Mouse (Mus musculus) cerebellum, postnatal 4 days (tissue): ENCODE measurements around the gene Mettl1.
"Not testable (repeated sequence)": the region's sequence is repeated elsewhere in the genome, so short reads cannot be mapped to it uniquely, and the experiment has no call there.

Source experiments
- DNase-seq, 2 experiments: peaks; one replicate each; pipeline ENCODE4 v3.0.0; 2022; ENCODE audit warnings: low spot score in 2 of 2, mixed read lengths in 1 of 2

Gene Mettl1

GRCm38 (mm10) chr10:127047954-127048353, 6.7 kb downstream of the Mettl1 start, which contains the start of gene Cyp27b1:
Gene Cyp27b1 (plus strand): TSS chr10:127048250.
- DNase-seq = no peak

GRCm38 (mm10) chr10:127048608-127049394, 7.6 kb downstream of the Mettl1 start:
- no peak for DNase-seq

- no peak for DNase-seq
Observed at GRCm38 (mm10) chr10:127049395-127050118, 8.3 kb downstream of the Mettl1 start.

GRCm38 (mm10) chr10:127050119-127050474, 8.9 kb downstream of the Mettl1 start:
- DNase-seq = no peak

GRCm38 (mm10) chr10:127054646-127055045, 13.4 kb downstream of the Mettl1 start:
- no peak for DNase-seq

- no peak for DNase-seq
Observed at GRCm38 (mm10) chr10:127055406-127055805, 14.2 kb downstream of the Mettl1 start.

GRCm38 (mm10) chr10:127056490-127056889, 15.3 kb downstream of the Mettl1 start:
- no peak for DNase-seq

GRCm38 (mm10) chr10:127058161-127058560, 16.9 kb downstream of the Mettl1 start:
- DNase-seq = peak; percentile 72 to 86

GRCm38 (mm10) chr10:127058708-127059107, 17.5 kb downstream of the Mettl1 start:
- no peak for DNase-seq

- DNase-seq = no peak
Observed at GRCm38 (mm10) chr10:127059174-127059967, 18.2 kb downstream of the Mettl1 start.

GRCm38 (mm10) chr10:127059968-127060916, 19.0 kb downstream of the Mettl1 start, which contains the start of gene March9:
Gene March9 (minus strand): TSS chr10:127060184.
- DNase-seq = peak in 1 of 2 experiments; percentile 72

- no peak for DNase-seq
Observed at GRCm38 (mm10) chr10:127061085-127061484, 19.9 kb downstream of the Mettl1 start.

- DNase-seq = no peak
Observed at GRCm38 (mm10) chr10:127061513-127061912, 20.3 kb downstream of the Mettl1 start.

GRCm38 (mm10) chr10:127062101-127062500, 20.9 kb downstream of the Mettl1 start:
- not testable (repeated sequence) for DNase-seq

- no peak for DNase-seq
Observed at GRCm38 (mm10) chr10:127062503-127062902, 21.3 kb downstream of the Mettl1 start.

- peak; percentile 99 for DNase-seq
Observed at GRCm38 (mm10) chr10:127063239-127063872, 22.1 kb downstream of the Mettl1 start, which contains the start of gene Cdk4. Gene Cdk4 (plus strand): TSS chr10:127063534.

- DNase-seq = no peak
Observed at GRCm38 (mm10) chr10:127063913-127064870, 23.0 kb downstream of the Mettl1 start.

GRCm38 (mm10) chr10:127065981-127066380, 24.8 kb downstream of the Mettl1 start:
- DNase-seq = no peak

- DNase-seq = no peak
Observed at GRCm38 (mm10) chr10:127066519-127067018, 25.4 kb downstream of the Mettl1 start.
